Mouse (Mus musculus) forebrain, embryonic 16.5 days (tissue): ENCODE measurements at regions not wholly inside any gene's neighbourhood (a gene's known extent, or its start where the extent isn't known, plus 50 kb on each side); places are given as distances from the start of the nearest gene placed in this dataset.

ENCODE experiments used
- ATAC-seq: fragments of 200-750 bp; cut with Nextera tagmentation; 2 replicates; pipeline ENCODE4 v1.8.0; 2017; ENCODE audit warnings: mild to moderate bottlenecking, moderate library complexity
- H3K27ac ChIP-seq: fragments of 300-500 bp; sonication (generic); 2 replicates; pipeline ENCODE4 v1.5.1; 2014; ENCODE audit warnings: low read length, control low read depth
- H3K27me3 ChIP-seq: fragments of 300-500 bp; sonication (generic); replicated peaks from 2 replicates; pipeline ENCODE4 v1.6.1; 2014; ENCODE audit warnings: low read length; ENCODE audit not compliant: control insufficient read depth, insufficient read depth
- H3K36me3 ChIP-seq: fragments of 300-500 bp; sonication (generic); 2 replicates; pipeline ENCODE4 v1.6.1; 2014; ENCODE audit not compliant: control insufficient read depth, insufficient read depth
- H3K4me1 ChIP-seq: fragments of 300-500 bp; sonication (generic); replicated peaks from 2 replicates; pipeline ENCODE4 v1.6.1; 2014; ENCODE audit warnings: low read length; ENCODE audit not compliant: control insufficient read depth, insufficient read depth
- H3K4me2 ChIP-seq: fragments of 300-500 bp; sonication (generic); 2 replicates; pipeline ENCODE4 v1.6.1; 2014; ENCODE audit warnings: mild to moderate bottlenecking, low read length, control low read depth
- H3K4me3 ChIP-seq: fragments of 300-500 bp; sonication (generic); replicated peaks from 2 replicates; pipeline ENCODE4 v1.5.1; 2014; ENCODE audit warnings: mild to moderate bottlenecking, low read length, control low read depth
- H3K9ac ChIP-seq: fragments of 300-500 bp; sonication (generic); replicated peaks from 2 replicates; pipeline ENCODE4 v1.6.1; 2014; ENCODE audit warnings: low read depth, low read length, control low read depth
- H3K9me3 ChIP-seq: fragments of 300-500 bp; sonication (generic); 2 replicates; pipeline ENCODE4 v1.6.1; 2016; ENCODE audit warnings: low read length; ENCODE audit not compliant: control insufficient read depth
- WGBS: fragments of 180-500 bp; shearing (Covaris S2); extraction: QIAGEN DNeasy Blood & Tissue Kit; methylation state at CpG from one replicate; pipeline ENCODE4 v1.1.7; 2014; 5-methylcytosine and 5-hydroxymethylcytosine counted together

DNA sequence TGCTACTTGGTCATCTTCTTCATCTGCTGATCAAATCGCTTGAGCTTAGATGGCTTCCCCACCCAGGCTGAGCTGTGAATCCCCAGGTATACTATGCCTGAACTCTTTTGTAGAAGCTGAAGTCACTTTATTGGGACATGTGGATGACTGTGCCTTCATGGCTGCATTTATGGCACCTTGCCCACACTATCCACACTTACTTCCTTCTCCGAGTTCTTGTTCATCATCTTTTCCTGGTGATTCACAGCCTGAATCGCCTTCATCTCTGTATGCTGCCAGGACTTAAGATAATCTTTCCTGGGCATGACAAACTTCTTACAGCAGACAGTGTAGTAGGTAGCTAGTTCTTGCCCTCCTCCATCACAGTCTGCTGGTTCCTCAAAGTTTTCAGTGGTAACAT, 248.1 kb upstream of the Rack1 start:
- no peaks in the 10 kb centered on the region for H3K36me3 ChIP-seq
- no peaks in the 10 kb centered on the region for H3K4me1 ChIP-seq
- no peak overlapping the region for H3K9ac ChIP-seq
- H3K27ac ChIP-seq = no peak overlapping the region
- no peaks in the 10 kb centered on the region for H3K27me3 ChIP-seq
- H3K4me3 ChIP-seq = no peak overlapping the region
- 93% methylated on average over 3 of the region's 3 CpGs for WGBS
- H3K9me3 ChIP-seq = no peaks in the 10 kb centered on the region
- no peak for ATAC-seq
- H3K4me2 ChIP-seq = no peak overlapping the region

DNA sequence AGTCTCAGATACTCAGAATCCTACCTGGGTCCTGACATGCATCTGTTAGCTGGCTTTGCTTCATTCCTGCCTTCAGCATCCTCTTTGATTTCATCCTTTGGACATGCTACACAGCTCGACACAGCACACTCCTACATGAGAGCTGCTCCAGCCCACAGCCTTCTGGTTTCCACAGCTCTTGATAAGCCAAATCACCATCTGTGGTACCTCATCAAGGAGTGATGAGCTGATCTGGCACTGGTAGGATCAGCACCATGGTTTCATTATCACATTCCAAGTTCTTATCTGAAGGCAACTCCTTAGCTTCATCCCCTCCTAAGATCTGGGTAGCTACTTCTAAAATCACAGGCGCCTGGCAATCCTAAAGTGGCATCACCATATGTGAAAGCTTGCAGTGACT, 248.9 kb upstream of the Rack1 start:
- no peak overlapping the region for H3K4me3 ChIP-seq
- H3K4me2 ChIP-seq = no peak overlapping the region
- H3K9me3 ChIP-seq = no peaks in the 10 kb centered on the region
- H3K36me3 ChIP-seq = no peaks in the 10 kb centered on the region
- H3K27ac ChIP-seq = no peak overlapping the region
- WGBS = 74% methylated on average over 2 of the region's 2 CpGs
- no peak for ATAC-seq
- no peak overlapping the region for H3K9ac ChIP-seq
- H3K4me1 ChIP-seq = no peaks in the 10 kb centered on the region
- H3K27me3 ChIP-seq = no peaks in the 10 kb centered on the region

DNA sequence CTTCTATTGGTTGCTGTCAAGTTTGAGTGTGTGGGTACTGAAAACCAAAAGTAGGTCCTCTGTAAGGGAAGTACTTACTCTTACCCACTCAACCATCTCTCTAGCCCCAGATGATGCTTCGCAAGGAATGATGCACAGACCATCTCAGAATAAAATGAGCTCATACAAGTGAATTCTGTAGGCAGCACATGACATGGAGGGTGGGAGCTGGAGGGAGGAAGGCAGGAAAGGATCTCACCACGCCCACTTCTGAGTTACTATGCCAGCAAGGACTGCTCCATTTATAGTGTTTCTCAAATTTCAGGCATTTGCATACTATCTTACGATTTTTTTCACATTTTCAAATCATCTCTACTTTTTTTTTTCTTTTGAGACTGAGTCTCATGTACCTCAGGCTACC, 273.8 kb upstream of the Rack1 start:
- WGBS = 79% methylated on average over 3 of the region's 3 CpGs
- Histone ChIP-seq H3K36me3 (no peaks in the 10 kb centered on the region), H3K4me3 (no peak overlapping the region), H3K9ac (no peak overlapping the region), H3K4me2 (no peak overlapping the region), H3K9me3 (no peaks in the 10 kb centered on the region), H3K27ac (no peak overlapping the region), H3K27me3 (no peaks in the 10 kb centered on the region), H3K4me1 (no peaks in the 10 kb centered on the region)
- no peak for ATAC-seq

DNA sequence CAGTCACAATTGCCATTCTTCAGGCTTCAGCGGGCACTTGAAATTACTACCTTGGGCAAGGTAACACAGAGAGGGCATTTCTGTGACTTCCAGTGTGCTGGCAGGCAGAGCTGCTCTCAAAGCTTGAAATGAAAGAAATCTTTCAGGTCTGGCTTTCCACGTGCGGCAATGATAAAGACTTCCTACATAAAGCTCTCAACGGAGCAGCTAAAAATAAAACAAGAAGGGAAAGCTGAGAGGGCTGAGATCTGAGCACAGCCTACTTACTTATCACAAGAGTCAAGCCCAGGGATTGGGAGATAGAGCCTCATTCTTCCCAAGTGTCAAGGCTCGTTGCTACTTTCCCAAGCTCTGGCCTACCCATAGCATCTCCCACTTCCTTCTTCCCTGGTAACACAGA, 274.6 kb upstream of the Rack1 start:
- no peak overlapping the region for H3K4me3 ChIP-seq
- H3K36me3 ChIP-seq = no peaks in the 10 kb centered on the region
- no peaks in the 10 kb centered on the region for H3K27me3 ChIP-seq
- no peak for ATAC-seq
- H3K4me2 ChIP-seq = no peak overlapping the region
- H3K9ac ChIP-seq = no peak overlapping the region
- H3K4me1 ChIP-seq = no peaks in the 10 kb centered on the region
- H3K9me3 ChIP-seq = no peaks in the 10 kb centered on the region
- 86% methylated on average over 5 of the region's 5 CpGs for WGBS
- no peak overlapping the region for H3K27ac ChIP-seq

DNA sequence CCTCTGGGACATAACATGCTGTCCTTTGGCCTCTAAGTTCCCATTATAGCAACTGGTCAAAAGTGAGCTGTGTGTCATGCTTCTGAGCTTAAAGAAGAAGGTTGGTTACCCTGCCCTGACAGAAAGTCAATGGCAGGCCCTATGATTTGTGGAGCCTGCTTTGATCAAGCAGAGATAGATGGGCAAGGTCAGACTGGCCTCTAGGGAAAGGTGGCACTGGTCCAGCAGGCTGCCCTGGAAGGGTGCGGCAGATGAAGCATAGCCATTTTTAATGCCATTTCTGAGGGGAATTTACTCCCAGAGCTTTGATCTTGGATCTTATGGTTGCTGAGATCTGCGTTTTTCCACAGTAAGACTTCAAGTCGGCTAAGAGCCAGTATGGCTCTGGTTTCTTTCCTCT, 293.2 kb upstream of the Rack1 start:
- H3K27ac ChIP-seq = no peak overlapping the region
- WGBS = 88% methylated on average over 3 of the region's 3 CpGs
- ATAC-seq = no peak

DNA sequence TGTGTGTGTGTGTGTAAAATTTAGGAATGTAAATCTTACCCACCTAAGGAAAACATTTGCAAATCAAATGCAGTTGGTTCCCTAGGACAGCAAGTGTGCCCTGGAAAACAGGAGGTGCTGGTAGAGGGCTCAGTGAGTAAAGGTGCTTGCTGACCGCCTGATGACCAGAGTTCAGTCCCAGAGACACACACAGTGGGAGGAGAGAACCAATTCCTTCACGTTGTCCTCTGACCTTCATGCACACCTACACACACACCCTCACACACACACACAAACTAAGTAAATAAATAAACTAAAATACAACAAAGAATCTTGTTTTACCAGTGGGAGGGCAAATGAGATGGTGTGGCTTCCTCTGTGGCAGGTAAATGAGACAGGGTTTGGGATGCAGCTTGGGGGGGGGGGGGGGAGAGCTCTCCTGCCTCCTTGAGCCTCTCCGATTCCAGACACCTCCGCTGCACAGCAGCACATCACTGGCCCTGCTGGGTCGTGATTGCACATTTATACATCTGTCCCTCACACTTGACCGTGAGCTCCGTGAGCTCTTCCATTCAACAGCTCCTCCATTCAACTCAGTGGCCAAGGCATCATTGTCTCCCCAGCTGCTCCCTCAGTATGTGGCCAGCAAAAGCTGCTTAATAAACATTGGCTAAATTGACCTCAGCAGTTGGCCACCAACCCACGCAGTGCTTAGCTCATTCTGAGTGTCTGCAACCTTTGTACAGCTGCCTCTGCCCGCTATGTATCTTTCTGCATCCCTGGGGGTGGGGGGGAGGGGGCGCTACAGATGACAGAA, 297.9 kb upstream of the Rack1 start:
- no peak overlapping the region for H3K27ac ChIP-seq
- H3K27me3 ChIP-seq = no peaks in the 10 kb centered on the region
- no peaks in the 10 kb centered on the region; the same call in 1 of the 2 replicates for H3K4me1 ChIP-seq
- H3K36me3 ChIP-seq = no peaks in the 10 kb centered on the region
- no peak overlapping the region for H3K4me2 ChIP-seq
- H3K4me3 ChIP-seq = no peak overlapping the region
- no peaks in the 10 kb centered on the region for H3K9me3 ChIP-seq
- no peak overlapping the region for H3K9ac ChIP-seq
- ATAC-seq = peak; percentile 55; the same call in 1 of the 2 replicates
- WGBS = 18% methylated on average over 10 of the region's 10 CpGs

More for the DNA sequence above, 293.2 kb upstream of the Rack1 start:
- Histone ChIP-seq H3K4me1 (no peaks in the 10 kb centered on the region; the same call in 1 of the 2 replicates), H3K9ac (no peak overlapping the region), H3K4me2 (no peak overlapping the region), H3K9me3 (no peaks in the 10 kb centered on the region), H3K4me3 (no peak overlapping the region), H3K27me3 (no peaks in the 10 kb centered on the region), H3K36me3 (no peaks in the 10 kb centered on the region)

DNA sequence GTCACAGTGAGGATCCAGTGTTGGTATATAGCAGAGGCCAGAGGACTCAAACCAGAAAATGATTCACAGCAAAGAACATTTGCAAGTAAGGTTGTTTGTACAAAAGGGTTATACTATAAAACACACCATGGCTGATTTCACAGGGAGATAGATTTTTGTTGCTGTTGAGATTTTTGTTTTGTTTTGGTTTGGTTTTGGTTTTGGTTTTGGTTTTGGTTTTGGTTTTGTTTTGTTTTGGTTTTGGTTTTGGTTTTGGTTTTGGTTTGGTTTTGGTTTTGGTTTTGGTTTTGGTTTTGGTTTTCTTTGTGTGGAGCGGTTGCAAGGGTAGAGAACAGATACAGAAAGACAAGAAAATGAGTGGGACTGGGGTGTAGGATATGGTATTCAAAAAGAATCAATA, 301.1 kb upstream of the Rack1 start:
- WGBS = 85% methylated on average over 1 of the region's 1 CpGs
- no peak overlapping the region for H3K9ac ChIP-seq
- no peaks in the 10 kb centered on the region for H3K27me3 ChIP-seq
- no peak for ATAC-seq
- no peak overlapping the region for H3K27ac ChIP-seq
- no peak overlapping the region for H3K4me2 ChIP-seq
- H3K9me3 ChIP-seq = no peaks in the 10 kb centered on the region
- H3K36me3 ChIP-seq = no peaks in the 10 kb centered on the region
- no peak overlapping the region for H3K4me3 ChIP-seq
- H3K4me1 ChIP-seq = no peaks in the 10 kb centered on the region; the same call in 1 of the 2 replicates

DNA sequence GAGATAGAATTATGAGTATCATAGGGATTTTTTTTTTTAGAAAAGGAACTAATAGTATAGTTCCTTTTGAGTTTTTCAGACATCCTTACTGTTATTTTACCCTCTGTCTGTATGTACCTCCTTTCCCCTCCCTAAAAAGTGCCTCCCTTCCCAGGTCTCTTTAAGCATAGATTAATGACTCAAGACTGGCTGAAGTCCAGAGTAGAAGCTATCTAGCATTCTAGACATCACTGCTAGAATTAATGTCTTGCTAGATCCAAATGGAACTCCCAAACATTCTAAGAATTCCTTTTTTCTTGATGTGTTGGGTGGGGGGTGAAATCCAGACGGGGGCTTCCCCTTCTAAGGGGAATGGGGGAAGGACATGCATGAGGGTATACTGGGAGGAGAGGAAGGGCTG, 311.8 kb upstream of the Rack1 start:
- Histone ChIP-seq H3K4me3 (no peak overlapping the region), H3K4me2 (no peak overlapping the region), H3K27ac (no peak overlapping the region), H3K9ac (no peak overlapping the region), H3K27me3 (no peaks in the 10 kb centered on the region), H3K9me3 (no peaks in the 10 kb centered on the region), H3K36me3 (no peaks in the 10 kb centered on the region), H3K4me1 (no peaks in the 10 kb centered on the region)
- 52% methylated on average over 1 of the region's 1 CpGs for WGBS
- ATAC-seq = no peak

DNA sequence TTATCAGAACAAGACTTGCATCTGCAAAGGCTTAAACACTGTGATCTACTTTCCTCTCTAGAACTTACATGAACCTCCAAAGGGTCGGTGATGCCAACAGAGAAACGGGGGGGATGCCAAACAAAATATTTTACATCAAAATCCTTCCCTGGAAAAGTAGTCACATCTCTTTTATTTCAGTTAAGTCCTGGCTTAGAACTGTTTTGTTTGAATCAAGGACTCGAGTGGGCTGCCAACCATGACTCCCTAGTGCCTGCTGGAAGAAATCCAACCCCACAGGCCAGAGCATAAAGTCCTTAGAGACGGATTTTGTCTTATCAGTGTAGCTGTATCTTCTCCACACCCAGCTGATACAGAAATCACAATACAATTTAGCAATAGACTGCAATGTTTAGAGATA, 336.1 kb upstream of the Rack1 start:
- no peaks in the 10 kb centered on the region for H3K27me3 ChIP-seq

DNA sequence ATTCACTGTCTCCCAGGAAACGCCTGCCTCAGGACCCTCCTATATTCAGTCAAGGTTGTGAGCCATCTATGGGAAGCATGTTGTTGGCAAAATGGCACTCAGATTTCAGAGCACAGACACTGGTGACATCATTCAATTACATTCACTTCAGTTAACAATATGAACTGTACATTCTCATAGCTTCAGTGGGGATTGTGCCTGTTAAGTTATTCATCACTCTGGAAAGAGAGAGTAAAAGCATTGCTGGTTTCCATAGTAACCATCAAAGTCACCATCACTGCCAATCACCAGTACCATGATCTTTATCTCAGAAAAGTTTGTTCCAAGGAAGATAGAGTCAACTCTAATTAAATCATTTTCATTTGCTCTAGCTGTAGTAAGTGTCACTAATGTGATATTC, 350.2 kb upstream of the Rack1 start:
- Histone ChIP-seq H3K36me3 (no peaks in the 10 kb centered on the region), H3K4me1 (no peaks in the 10 kb centered on the region), H3K9me3 (no peaks in the 10 kb centered on the region), H3K27me3 (no peaks in the 10 kb centered on the region), H3K9ac (no peak overlapping the region), H3K27ac (no peak overlapping the region), H3K4me2 (no peak overlapping the region), H3K4me3 (no peak overlapping the region)
- WGBS = 56% methylated on average over 1 of the region's 1 CpGs
- peak; percentile 71; the same call in 1 of the 2 replicates for ATAC-seq

More for the DNA sequence above, 336.1 kb upstream of the Rack1 start:
- Histone ChIP-seq H3K4me1 (no peaks in the 10 kb centered on the region; the same call in 1 of the 2 replicates), H3K4me2 (no peak overlapping the region), H3K9me3 (no peaks in the 10 kb centered on the region), H3K4me3 (no peak overlapping the region), H3K27ac (no peak overlapping the region), H3K9ac (no peak overlapping the region), H3K36me3 (no peaks in the 10 kb centered on the region)
- 52% methylated on average over 4 of the region's 4 CpGs for WGBS
- no peak for ATAC-seq
